Mouse (Mus musculus) adrenal gland, postnatal 36 days (tissue): ENCODE data around the gene Tmem218. TPM values are rescaled to one million over a fixed set of nuclear protein-coding genes. Genes with fewer than 3 reads are reported as not detected.

Experiments
- DNase-seq, 2 experiments: peaks; one replicate each; pipeline ENCODE4 v3.0.0; 2021; ENCODE audit warnings: mixed read lengths in 1 of 2
- long read RNA-seq, 2 experiments: library from polyadenylated mRNA; stranded (forward); transcript quantifications; one replicate each; pipeline ENCODE4 v2.0.0; 2021; ENCODE audit warnings: borderline sequencing depth in 2 of 2
- total RNA-seq, 2 experiments: library from RNA; stranded (reverse); gene quantifications; 2 replicates each; pipeline ENCODE4 v1.2.3; 2021

Gene Tmem218
- 1 to 10 TPM; 5.9 to 6.0 TPM for total RNA-seq
- long read RNA-seq, experiment 1, transcript Tmem218-201 (4 exons, 2,619 nt): major isoform, 16 of 20 reads
- long read RNA-seq, experiment 1, partial matches to known transcripts: 0 of 20 reads
- long read RNA-seq, experiment 1, other reads (novel, unspliced or antisense): 4 of 20 reads
- long read RNA-seq, experiment 2, transcript Tmem218-201 (4 exons, 2,619 nt): major isoform, 5 of 5 reads
- long read RNA-seq, experiment 2, partial matches to known transcripts: 0 of 5 reads
- long read RNA-seq, experiment 2, other reads (novel, unspliced or antisense): 0 of 5 reads

- DNase-seq: peak; percentile 86 to 91
Observed at GRCm38 (mm10) chr9:37207929-37208411, at the start of gene Tmem218. Tmem218 (plus strand) TSS chr9:37208223.

GRCm38 (mm10) chr9:37160686-37161085 lies 47.3 kb upstream of the Tmem218 start:
- DNase-seq: no peak

DNA sequence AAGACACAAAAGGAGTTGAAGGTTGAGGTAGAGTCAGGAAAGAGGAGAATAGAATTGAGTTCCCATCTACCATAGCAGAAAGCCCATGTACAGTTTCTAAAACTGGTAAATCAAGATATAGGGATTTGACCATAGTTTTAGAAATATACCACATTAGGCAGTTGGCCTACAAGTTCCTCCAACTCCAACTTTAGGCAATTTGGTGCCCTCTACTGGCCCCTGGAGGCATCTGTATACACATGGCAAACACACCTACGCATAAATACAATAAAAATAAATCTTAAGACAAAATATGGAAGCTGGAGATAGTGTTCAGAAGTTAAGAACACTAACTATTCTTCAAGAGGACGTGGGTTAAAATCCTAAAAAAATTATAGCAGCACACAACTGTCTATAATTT lies 41.1 kb upstream of the Tmem218 start:
- peak in 1 of 2 experiments; percentile 19 for DNase-seq

DNA sequence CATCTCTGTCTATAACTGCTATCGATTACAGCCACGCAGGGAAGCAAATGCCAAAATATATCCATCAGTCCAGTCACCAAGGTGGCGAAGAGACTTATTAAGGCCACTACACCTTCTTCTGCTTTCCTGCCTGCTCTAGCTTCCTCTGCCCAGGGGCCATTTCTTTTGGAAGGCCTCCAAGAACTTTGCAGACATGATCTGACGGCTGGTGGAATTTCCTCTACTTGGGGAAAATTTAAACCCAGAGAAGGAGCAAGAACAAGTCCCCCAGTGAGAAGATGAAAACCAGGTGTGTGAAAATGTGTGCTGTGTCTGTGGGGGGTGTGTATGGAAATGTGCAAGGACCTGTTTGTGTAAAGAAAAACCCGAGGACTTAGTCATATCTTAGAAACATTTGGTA lies 34.6 kb upstream of the Tmem218 start:
- DNase-seq: no peak

GRCm38 (mm10) chr9:37176002-37176401 lies 32.0 kb upstream of the Tmem218 start:
- no peak for DNase-seq

DNA sequence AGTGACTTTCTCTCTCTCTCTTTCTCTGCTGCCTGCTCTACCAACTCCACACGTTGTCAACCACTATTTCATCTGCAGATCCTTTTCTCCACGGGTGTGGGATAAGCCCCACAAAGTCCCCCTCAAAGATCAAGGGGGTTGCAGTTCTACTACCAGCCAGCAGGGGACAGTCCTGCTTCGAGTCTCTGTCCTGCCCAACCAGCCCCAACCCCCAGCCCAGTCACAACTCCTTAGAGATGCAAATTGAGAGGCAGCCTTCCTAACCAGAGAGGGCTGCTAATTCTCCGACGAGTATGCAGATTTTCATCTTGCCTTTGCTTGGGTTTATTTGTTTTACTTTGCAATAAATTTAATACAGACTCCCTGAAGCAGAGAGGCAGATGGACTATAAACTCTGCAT lies 30.9 kb upstream of the Tmem218 start:
- peak; percentile 56 to 70 for DNase-seq

- no peak for DNase-seq
Observed at GRCm38 (mm10) chr9:37177551-37177950, 30.5 kb upstream of the Tmem218 start.

GRCm38 (mm10) chr9:37178911-37179310 lies 29.1 kb upstream of the Tmem218 start:
- no peak for DNase-seq

- no peak for DNase-seq
Observed at GRCm38 (mm10) chr9:37179596-37179995, 28.4 kb upstream of the Tmem218 start.

- DNase-seq: no peak
Observed at GRCm38 (mm10) chr9:37181596-37181995, 26.4 kb upstream of the Tmem218 start.

DNA sequence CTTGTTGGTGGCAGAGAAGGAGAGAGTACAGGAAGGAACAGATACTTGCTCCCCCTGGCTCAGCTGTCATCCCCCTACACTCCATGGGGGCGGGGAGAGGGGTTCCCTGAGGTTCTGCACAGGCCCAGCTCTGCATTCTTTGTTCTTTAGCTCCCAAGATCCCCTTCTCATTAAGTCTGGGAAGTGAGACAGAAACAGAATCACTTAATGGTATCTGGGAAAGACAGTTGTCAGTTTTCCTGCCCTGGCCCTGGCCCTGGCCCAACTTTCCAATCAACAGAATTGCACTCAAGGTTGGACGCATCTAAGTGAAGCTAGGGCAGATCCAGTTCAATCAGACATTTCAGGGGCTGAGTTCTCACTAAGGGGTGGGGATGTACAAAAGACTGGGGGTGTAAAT lies 24.8 kb upstream of the Tmem218 start:
- peak in 1 of 2 experiments; percentile 5 for DNase-seq

GRCm38 (mm10) chr9:37187407-37187806 lies 20.6 kb upstream of the Tmem218 start:
- DNase-seq: no peak

DNA sequence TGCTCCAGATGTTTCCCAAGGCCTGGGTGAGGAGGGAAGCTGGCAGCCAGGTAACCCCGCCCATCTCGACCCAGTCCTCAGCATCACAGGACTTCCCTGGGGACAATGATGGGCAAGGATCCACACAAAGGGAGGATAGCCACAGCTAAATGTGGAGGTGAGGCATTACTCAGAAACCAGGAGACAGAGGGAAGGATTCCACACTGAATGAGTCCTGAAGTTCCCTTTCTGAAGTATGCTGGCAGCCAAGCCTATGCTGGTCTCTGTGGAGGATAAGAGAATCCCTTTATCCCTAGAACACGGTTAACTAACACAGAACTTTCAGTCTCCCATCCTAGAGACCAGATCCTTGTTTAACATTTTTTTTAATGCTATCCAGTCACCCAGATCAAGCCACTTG lies 20.0 kb upstream of the Tmem218 start:
- DNase-seq: no peak

DNA sequence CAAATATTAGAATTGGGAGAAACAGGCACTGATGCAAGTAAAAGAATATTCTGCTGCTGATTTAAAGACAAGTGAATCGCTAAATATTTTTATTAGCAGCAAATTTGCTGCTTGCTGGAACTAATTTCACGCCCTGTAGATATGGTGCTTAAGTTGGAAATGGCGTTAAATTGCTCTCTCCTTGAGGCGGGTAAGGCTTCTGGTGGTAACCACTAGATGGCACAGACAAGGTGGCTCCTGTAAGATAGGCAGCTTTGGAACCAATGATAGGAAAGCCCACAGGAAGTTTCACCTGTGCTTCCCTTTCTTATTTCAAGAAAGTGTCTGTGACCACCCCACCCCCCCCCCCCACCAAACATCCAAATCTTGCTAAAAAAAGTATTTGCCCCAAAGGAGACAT lies 11.0 kb upstream of the Tmem218 start:
- DNase-seq: no peak

DNA sequence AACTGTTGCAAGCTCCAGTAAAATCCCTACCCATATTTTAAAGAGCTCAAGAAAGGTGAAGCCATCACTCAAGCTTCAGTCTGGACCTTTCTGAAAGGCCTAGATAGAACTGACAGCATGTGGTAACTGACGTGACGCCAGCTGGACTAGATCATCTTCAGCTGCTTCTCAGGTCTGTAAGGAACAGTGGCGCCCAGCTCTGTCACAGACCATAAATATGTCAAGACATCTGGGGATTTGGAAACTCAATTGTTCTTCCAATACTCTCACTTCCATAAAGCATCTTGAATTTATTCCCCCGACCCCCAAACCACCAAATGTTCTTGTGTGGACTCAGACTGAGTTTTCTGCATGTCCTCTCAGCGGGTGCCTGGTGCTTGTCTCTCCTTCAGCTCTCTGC lies 7.6 kb upstream of the Tmem218 start:
- no peak for DNase-seq

DNA sequence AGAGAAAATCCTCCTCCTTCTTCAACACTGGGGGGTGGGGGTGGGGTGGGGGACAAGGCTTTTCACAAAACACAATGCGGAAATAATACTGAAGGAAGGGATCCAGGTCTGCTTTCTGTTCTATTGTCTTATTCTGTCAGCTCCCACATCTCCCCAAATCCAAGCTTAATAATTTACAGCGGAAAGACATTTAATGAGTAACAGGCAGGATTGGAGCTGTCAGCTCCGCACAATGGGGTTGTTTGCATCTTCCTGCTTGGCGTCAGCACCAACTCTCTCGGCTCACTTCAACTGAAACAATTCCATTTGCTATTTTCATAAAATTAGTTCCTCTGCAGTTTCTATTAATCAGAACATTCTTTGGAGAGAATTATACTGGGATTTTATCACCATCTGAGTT lies 4.1 kb upstream of the Tmem218 start:
- no peak for DNase-seq

DNA sequence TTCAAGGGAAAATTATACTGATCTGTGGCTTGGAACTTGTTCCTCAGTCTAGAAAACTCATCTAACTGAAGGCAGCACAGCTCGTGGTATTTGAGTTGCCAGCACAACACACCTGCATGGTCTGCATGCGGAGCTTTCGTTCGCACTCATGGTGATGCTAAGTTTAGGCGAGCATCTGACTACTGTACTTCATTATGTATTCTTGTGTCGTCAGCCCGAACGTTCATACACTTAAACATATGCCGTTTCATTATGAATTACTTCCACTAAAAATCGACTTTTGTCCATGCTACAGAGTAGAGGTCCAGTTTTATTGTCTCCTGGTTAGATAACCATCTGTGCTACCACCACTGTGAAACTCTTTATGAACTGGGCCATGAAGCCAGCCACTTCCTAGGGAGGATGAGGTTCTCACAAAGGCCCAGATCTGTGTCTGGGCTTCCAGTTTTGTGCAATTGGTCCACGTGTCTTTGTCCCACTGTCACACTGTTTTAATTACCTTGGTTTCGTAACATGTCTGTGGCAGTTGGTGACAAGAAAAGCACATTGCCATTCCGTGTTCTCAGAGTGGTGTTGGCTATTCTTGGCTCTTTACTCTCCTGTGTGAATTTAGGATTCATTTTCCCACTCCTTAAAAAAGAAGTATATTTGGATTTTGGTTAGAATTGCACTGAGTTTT lies 5.2 kb downstream of the Tmem218 start:
- DNase-seq: no peak

- DNase-seq: no peak
Observed at GRCm38 (mm10) chr9:37214327-37215060, 6.5 kb downstream of the Tmem218 start.

- DNase-seq: no peak
Observed at GRCm38 (mm10) chr9:37220755-37221154, 12.7 kb downstream of the Tmem218 start.

GRCm38 (mm10) chr9:37225581-37225980 lies 17.6 kb downstream of the Tmem218 start:
- no peak for DNase-seq

GRCm38 (mm10) chr9:37229880-37230325 lies 21.9 kb downstream of the Tmem218 start:
- peak; percentile 47 to 65 for DNase-seq

DNA sequence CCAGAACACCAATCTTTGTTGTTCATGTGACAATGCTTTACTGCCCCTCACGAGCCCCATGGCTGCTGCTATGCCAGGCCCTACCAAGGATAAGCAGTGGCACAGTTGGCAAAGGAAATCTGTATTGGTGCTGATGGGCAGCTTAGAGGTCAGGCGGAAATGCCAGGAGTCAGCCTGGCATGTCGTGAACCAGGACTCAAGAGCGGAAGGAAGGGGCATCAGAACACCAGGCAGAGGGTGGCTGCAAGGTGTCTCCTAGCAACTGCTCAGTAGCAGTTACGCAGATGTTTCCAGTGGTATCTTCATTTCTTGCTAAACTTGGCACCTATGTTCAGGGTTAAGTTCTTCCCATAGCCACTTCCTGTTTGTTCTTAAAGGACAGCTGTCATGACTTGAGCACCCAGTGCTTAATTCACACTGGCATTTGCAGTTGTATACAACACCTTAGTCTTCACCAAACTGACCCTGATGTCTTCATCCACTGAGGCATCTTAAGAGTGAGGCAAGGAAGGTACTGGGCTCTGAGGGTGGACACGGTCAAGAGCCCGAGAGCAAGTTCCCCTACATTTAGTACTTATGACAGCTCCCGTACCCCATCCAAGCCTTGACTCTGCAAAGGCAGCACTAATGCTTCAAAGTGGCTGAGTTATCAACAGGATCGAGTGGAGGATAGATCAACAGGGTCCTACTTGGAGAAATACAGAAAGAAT lies 22.6 kb downstream of the Tmem218 start:
- DNase-seq: no peak
